Mouse (Mus musculus): ENCODE data around the gene Pou5f2. TPM values are rescaled to one million over a fixed set of nuclear protein-coding genes. Genes with fewer than 3 reads are reported as not detected.

Pou5f2 gene
- polyA plus RNA-seq (2012; ENCODE audit: low replicate concordance): 1.1 TPM in 1 of 2 replicates, not detected in the other

DNA sequence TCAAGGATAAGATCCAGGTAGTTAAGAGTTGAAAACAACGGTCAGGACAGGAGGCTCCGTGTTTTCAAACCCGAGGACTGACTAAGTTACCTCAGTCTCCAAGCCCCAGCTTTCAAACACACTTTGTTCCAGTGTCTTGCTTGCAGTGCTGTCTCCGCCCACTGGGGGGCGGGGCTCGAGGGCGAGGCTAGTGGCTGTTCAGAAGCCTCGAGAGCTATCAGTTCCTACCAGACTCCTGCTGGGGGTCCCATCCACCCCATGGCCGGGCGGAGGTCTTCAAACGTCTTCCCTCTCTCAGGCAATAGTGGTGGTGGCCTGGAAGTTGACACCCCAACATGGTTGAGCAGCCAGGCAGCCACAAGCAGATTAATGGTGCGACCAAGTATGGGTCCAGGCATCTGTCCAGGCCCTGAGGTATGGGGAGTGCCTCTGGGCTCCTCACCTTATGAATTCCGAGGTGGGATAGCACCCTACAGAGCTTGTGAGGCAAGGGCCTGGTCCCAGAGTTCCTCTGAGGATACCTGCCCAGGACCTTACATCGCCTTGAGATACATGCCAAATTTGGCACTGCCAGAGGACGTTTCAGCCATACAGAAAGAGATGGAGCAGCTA, at the start of gene Pou5f2:
TSS of gene Pou5f2 (plus strand) at position 220 of the 612 bp plus-strand sequence.

Other genes starting within 250 kb of the Pou5f2 start
- 0.04 and 0.15 TPM in 2 replicates for gene Nr2f1, start 174.9 kb downstream of the Pou5f2 start, polyA plus RNA-seq (2012; ENCODE audit: low replicate concordance)

All from hematopoietic multipotent progenitor cell, adult 10-12 weeks (in vitro differentiated cells).